Mouse (Mus musculus): ENCODE measurements around the gene Arhgef28. TPM values are rescaled to one million over a fixed set of nuclear protein-coding genes. Genes with fewer than 3 reads are reported as not detected.

Arhgef28 gene
- polyA plus RNA-seq, 1 experiment from 2014 or later, result 14.2 TPM

DNA sequence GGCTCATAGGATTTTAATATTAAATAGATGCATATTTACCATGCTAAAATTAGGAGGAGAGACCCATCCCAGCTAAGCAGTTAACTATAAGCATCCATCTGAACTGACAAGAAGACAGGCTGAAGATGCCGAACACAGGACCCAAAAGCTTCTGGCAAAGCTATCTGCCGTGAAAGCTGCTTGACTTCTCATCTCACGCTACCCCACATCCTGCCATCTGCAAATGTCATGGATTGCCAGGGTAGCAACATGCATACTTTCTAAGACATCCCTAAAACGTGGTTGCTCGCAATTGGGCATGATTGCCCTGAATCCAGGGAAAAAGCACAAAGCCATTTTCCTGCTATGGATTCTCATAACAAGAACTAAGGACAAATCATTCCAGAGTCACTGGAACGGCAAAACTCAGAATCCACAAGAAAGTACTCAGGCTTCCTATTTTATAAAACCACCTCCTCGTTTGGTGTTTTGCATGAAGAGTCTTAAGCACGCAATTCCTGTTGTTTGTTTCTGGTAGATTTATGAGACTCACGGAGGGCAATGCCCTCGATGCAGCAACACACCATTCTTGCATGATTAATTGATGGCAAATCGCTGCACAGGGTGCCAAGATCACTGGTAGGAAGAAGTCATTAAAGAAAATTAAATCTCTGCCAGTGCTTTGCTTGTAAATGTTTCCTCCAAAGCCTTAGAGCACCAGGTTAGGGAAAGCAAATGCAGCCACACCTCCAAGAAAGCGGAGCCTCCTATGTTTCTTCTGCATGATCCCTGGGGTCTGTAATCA is 287.9 kb downstream of the Arhgef28 start:
- WGBS, result 72% methylated on average over 12 of the region's 12 CpGs
- H3K9me3 ChIP-seq (ENCODE audit: control insufficient read depth, low read length), result no peaks in the 10 kb centered on the region
- H3K4me1 ChIP-seq (ENCODE audit: control insufficient read depth, insufficient read depth, low read length), result no peaks in the 10 kb centered on the region
- H3K4me3 ChIP-seq (ENCODE audit: low read length), result no peak overlapping the region
- no peaks in the 10 kb centered on the region for H3K27me3 ChIP-seq (replicated peaks; ENCODE audit: control insufficient read depth, insufficient read depth, low read length)
- no peak overlapping the region for H3K27ac ChIP-seq (ENCODE audit: low read length)
- H3K4me2 ChIP-seq (ENCODE audit: low read depth, low read length), result no peak overlapping the region
- no peak for ATAC-seq
- no peaks in the 10 kb centered on the region for H3K36me3 ChIP-seq (ENCODE audit: control insufficient read depth, insufficient read depth, low read length)
- H3K9ac ChIP-seq (ENCODE audit: low read depth, low read length), result no peak overlapping the region

DNA sequence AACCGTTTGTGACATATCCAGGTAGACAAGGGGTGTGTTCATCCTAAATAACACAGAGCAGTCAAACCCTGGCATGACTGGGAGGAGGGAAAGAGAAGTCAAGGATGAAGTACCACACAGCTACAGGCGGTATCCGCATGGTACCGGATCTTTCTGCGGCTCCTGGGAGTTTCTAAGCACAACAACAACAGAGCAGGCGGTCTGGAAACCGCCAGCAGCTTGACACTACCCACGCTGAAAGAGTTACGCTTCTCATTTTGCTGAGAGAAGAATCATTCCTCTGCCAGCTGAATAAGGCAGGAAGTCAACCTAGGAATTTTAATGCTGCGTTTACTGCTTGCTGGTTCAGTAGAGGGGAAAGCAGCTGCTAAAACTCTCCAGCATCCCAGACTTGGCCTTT is 295.2 kb downstream of the Arhgef28 start:
- Histone ChIP-seq H3K36me3 (ENCODE audit: control insufficient read depth, insufficient read depth, low read length) (no peaks in the 10 kb centered on the region), H3K4me3 (ENCODE audit: low read length) (no peak overlapping the region), H3K9ac (ENCODE audit: low read depth, low read length) (no peak overlapping the region), H3K4me1 (ENCODE audit: control insufficient read depth, insufficient read depth, low read length) (no peaks in the 10 kb centered on the region), H3K4me2 (ENCODE audit: low read depth, low read length) (no peak overlapping the region), H3K27me3 (replicated peaks; ENCODE audit: control insufficient read depth, insufficient read depth, low read length) (no peaks in the 10 kb centered on the region), H3K9me3 (ENCODE audit: control insufficient read depth, low read length) (no peaks in the 10 kb centered on the region), H3K27ac (ENCODE audit: low read length) (no peak overlapping the region)
- ATAC-seq, result no peak
- 25% methylated on average over 10 of the region's 10 CpGs for WGBS

DNA sequence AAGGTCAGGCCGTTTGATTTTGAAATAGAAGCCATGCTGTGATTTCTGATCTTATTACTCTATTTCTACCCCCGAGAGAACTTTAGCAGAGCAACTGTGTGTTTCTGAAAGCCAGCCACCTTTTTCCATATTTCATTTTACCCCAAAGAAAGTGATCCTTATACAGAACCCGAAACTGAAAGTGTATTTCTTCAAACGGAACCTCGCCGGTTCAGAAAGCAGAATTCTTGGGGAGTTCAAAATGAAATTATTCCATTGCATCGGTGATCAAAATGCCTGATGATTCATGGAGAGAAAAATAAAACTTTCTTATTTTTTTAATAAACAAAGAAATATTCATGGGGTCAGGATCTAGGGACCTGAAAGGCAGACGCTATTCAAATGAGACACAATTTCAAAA is 303.4 kb downstream of the Arhgef28 start:
- Histone ChIP-seq H3K36me3 (ENCODE audit: control insufficient read depth, insufficient read depth, low read length) (no peaks in the 10 kb centered on the region), H3K27ac (ENCODE audit: low read length) (no peak overlapping the region), H3K4me3 (ENCODE audit: low read length) (no peak overlapping the region), H3K4me1 (ENCODE audit: control insufficient read depth, insufficient read depth, low read length) (no peaks in the 10 kb centered on the region), H3K9me3 (ENCODE audit: control insufficient read depth, low read length) (no peaks in the 10 kb centered on the region), H3K4me2 (ENCODE audit: low read depth, low read length) (no peak overlapping the region), H3K9ac (ENCODE audit: low read depth, low read length) (no peak overlapping the region), H3K27me3 (replicated peaks; ENCODE audit: control insufficient read depth, insufficient read depth, low read length) (no peaks in the 10 kb centered on the region)
- no peak for ATAC-seq
- 89% methylated on average over 8 of the region's 8 CpGs for WGBS

DNA sequence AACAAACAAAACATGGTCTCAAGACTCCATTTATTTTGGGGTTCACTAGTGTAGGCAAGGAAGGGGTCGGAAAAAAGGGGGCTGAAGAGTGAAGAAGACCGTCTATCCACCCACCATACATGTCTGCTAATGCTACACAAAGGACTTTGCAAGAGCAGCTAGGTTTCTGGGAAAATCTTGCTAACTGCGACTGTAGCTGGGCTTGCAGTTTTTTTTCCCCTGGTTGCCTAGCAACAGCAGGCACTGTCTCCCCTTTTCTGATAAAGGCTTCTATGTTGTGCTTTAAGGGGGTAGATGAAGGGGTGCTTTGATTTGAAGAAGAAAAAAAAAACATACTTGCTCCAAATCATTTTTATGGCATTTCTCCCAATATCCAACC is 305.9 kb downstream of the Arhgef28 start:
- ATAC-seq, result no peak
- WGBS, result 55% methylated on average over 3 of the region's 3 CpGs
- no peaks in the 10 kb centered on the region for H3K9me3 ChIP-seq (ENCODE audit: control insufficient read depth, low read length)
- H3K9ac ChIP-seq (ENCODE audit: low read depth, low read length), result no peak overlapping the region
- H3K4me2 ChIP-seq (ENCODE audit: low read depth, low read length), result no peak overlapping the region
- no peaks in the 10 kb centered on the region for H3K36me3 ChIP-seq (ENCODE audit: control insufficient read depth, insufficient read depth, low read length)
- no peak overlapping the region for H3K4me3 ChIP-seq (ENCODE audit: low read length)
- no peaks in the 10 kb centered on the region for H3K27me3 ChIP-seq (replicated peaks; ENCODE audit: control insufficient read depth, insufficient read depth, low read length)
- H3K4me1 ChIP-seq (ENCODE audit: control insufficient read depth, insufficient read depth, low read length), result no peaks in the 10 kb centered on the region
- no peak overlapping the region for H3K27ac ChIP-seq (ENCODE audit: low read length)

DNA sequence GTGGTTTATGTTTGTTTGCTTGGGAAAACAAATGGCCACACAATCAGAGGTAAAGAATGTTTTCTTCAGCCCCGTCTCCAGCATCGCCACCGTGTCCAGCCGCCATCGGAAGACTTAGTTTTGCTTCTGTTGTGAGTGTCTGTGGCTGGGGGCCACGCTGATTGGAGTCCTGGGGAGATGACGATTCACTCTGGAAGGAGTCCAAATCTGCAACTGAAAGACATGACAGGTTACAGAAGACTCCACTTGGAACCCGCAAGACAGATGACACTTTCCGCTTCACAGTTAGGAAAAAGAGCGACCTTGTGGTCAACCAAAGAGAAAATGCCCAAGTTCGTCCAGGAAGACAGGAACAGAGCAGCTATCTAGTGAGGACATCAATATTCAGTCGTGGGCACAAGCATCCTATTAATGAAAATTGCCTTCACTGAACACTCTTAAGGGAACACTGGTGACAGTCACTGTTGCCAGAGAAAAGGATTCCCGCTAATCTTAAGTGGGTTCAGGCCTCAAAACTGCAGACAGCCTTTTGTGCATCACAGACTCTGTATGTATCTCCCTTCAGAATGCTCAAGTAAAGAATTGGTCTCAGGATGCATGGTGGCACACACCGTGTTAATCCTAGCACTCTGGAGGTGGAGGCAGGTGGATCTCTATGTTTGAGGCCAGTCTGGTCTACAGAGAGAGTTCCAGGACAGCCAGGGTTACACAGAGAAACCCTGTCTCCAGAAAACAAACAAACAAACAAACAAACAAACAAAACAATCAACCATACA is 306.4 kb downstream of the Arhgef28 start:
- Histone ChIP-seq H3K27ac (ENCODE audit: low read length) (no peak overlapping the region), H3K4me3 (ENCODE audit: low read length) (no peak overlapping the region), H3K4me2 (ENCODE audit: low read depth, low read length) (no peak overlapping the region), H3K4me1 (ENCODE audit: control insufficient read depth, insufficient read depth, low read length) (no peaks in the 10 kb centered on the region), H3K9ac (ENCODE audit: low read depth, low read length) (no peak overlapping the region), H3K9me3 (ENCODE audit: control insufficient read depth, low read length) (no peaks in the 10 kb centered on the region), H3K27me3 (replicated peaks; ENCODE audit: control insufficient read depth, insufficient read depth, low read length) (no peaks in the 10 kb centered on the region), H3K36me3 (ENCODE audit: control insufficient read depth, insufficient read depth, low read length) (no peaks in the 10 kb centered on the region)
- 83% methylated on average over 14 of the region's 14 CpGs for WGBS
- no peak for ATAC-seq

DNA sequence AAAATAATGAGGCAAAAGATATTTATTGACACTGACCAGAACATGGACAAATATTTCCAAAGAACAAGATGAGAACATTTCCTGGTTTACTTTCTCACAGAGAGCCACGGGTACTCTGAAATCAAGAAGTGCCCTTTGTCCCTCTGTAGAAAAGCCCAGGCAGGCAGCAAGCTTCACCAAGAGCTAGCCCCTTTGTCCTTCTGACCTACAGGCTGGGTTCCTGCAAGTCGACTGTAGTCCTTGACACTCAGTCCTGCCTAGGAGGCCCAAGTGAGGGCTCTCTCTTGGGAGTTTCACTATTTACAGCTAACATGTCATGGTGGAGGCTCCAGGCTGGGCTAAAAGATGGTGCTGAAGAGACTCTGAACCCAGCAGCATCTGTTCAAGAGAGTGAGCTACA is 307.6 kb downstream of the Arhgef28 start:
- no peaks in the 10 kb centered on the region for H3K36me3 ChIP-seq (ENCODE audit: control insufficient read depth, insufficient read depth, low read length)
- H3K4me1 ChIP-seq (ENCODE audit: control insufficient read depth, insufficient read depth, low read length), result no peaks in the 10 kb centered on the region
- no peak overlapping the region for H3K4me3 ChIP-seq (ENCODE audit: low read length)
- H3K27ac ChIP-seq (ENCODE audit: low read length), result no peak overlapping the region
- H3K4me2 ChIP-seq (ENCODE audit: low read depth, low read length), result no peak overlapping the region
- no peaks in the 10 kb centered on the region for H3K27me3 ChIP-seq (replicated peaks; ENCODE audit: control insufficient read depth, insufficient read depth, low read length)
- 42% methylated on average over 2 of the region's 2 CpGs for WGBS
- no peaks in the 10 kb centered on the region for H3K9me3 ChIP-seq (ENCODE audit: control insufficient read depth, low read length)
- no peak overlapping the region for H3K9ac ChIP-seq (ENCODE audit: low read depth, low read length)
- ATAC-seq, result peak; percentile 52

DNA sequence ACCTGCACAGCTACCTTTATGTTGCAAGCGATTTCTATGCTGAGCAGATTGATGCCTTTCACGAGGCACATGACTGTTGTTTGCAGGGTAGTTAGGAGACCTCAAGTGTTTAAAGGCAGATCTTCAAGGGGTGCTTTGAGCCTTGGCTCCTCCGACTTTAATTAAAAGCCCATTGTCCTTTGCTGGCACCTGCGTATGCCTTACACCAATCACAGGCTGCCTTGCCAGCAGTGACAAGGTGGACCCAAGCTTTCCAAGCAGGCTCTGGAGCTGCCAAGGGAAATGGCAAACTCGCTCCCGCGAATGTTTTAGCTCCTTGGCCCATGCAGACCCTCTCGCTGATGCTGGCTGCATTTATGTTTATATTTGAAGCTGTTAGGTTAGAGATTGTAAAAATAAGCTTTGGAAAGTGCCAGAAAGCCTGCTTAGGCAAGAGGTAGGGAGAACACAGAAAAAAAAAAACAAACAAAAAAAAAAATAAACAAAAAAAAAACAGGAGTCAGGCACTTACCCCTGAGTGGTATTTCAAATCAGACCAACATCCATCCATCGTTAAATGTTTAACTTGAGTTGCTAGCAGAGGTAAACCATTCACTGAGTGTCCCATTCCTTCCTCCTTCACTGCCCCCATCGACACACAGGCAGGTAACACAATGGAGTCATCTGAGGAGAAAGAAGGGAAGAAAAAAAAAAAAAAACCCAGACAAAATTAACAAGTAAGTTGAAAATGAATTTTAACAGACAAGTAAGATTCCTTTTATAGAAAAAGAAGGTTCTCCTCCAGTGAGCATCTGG is 313.0 kb downstream of the Arhgef28 start:
- Histone ChIP-seq H3K4me1 (ENCODE audit: control insufficient read depth, insufficient read depth, low read length) (0 out of 2 replicates have a peak, but pooled peaks cover 4% of the 10 kb centered on the region), H3K9me3 (ENCODE audit: control insufficient read depth, low read length) (no peaks in the 10 kb centered on the region), H3K4me2 (ENCODE audit: low read depth, low read length) (no peak overlapping the region), H3K27me3 (replicated peaks; ENCODE audit: control insufficient read depth, insufficient read depth, low read length) (no peaks in the 10 kb centered on the region), H3K4me3 (ENCODE audit: low read length) (no peak overlapping the region), H3K36me3 (ENCODE audit: control insufficient read depth, insufficient read depth, low read length) (no peaks in the 10 kb centered on the region), H3K9ac (ENCODE audit: low read depth, low read length) (no peak overlapping the region), H3K27ac (ENCODE audit: low read length) (no peak overlapping the region)
- ATAC-seq, result no peak
- 28% methylated on average over 10 of the region's 10 CpGs for WGBS

DNA sequence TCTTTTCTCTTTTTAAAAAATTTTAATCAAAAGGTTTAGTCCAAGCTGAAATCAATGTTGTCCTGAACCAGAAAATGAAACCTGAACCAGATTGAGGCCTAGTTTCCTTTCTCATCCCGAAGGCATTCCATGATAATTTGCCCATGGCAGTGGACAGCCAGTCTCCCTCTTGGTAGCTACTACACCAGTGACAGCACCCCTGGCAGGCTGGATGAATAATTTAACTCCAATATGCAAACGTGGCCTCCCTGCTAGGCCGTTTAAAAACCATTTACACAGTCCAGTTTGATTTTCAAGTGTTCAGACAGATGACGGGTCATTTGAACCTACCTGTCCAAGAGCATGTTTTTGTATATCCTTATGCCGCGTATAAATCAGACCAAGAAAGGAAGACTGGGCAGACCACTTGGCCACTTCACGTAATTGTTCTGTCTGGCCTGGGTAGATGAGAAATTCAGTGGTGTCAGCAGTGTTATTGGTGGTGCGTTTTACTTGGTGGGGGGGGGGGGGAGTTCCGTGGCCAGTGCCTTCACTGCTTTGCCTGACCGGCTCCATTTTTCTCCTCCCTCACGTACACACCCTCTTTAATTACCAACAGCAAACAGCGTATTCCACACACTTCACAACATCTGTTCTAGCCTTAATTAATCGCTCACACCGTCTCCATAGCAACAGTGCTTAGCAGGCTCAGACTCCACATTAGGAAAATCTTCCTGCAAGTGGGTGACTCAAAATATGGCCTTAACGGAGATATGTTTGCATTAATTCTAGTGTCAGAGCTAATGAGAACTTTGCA is 314.0 kb downstream of the Arhgef28 start:
- ATAC-seq, result no peak; the same call in 1 of the 2 replicates
- no peaks in the 10 kb centered on the region for H3K27me3 ChIP-seq (replicated peaks; ENCODE audit: control insufficient read depth, insufficient read depth, low read length)
- 0 out of 2 replicates have a peak, but pooled peaks cover 4% of the 10 kb centered on the region for H3K4me1 ChIP-seq (ENCODE audit: control insufficient read depth, insufficient read depth, low read length)
- no peaks in the 10 kb centered on the region for H3K9me3 ChIP-seq (ENCODE audit: control insufficient read depth, low read length)
- no peak overlapping the region for H3K9ac ChIP-seq (ENCODE audit: low read depth, low read length)
- H3K36me3 ChIP-seq (ENCODE audit: control insufficient read depth, insufficient read depth, low read length), result no peaks in the 10 kb centered on the region
- H3K4me2 ChIP-seq (ENCODE audit: low read depth, low read length), result no peak overlapping the region
- no peak overlapping the region for H3K27ac ChIP-seq (ENCODE audit: low read length)
- WGBS, result 47% methylated on average over 15 of the region's 15 CpGs
- no peak overlapping the region for H3K4me3 ChIP-seq (ENCODE audit: low read length)
